Mouse (Mus musculus) kidney, embryonic 16.5 days (tissue): ENCODE data around the gene Cym. TPM values are rescaled to one million over a fixed set of nuclear protein-coding genes. Genes with fewer than 3 reads are reported as not detected.

Source experiments
- ATAC-seq: fragments of 200-750 bp; cut with Nextera tagmentation; 2 replicates; pipeline ENCODE4 v1.8.0; 2017; ENCODE audit warnings: moderate TSS enrichment; ENCODE audit not compliant: low FRiP score, low TSS enrichment
- H3K27ac ChIP-seq: fragments of 300-500 bp; sonication (generic); 2 replicates; pipeline ENCODE4 v1.5.1; 2014; ENCODE audit warnings: low read length
- H3K27me3 ChIP-seq: fragments of 300-500 bp; sonication (generic); 2 replicates; pipeline ENCODE4 v1.6.1; 2014; ENCODE audit warnings: low read length, control low read depth, mixed read lengths; ENCODE audit not compliant: insufficient read depth
- H3K36me3 ChIP-seq: fragments of 300-500 bp; sonication (generic); 2 replicates; pipeline ENCODE4 v1.6.1; 2014; ENCODE audit warnings: low read length, control low read depth, mixed read lengths; ENCODE audit not compliant: insufficient read depth
- H3K4me1 ChIP-seq: fragments of 300-500 bp; sonication (generic); 2 replicates; pipeline ENCODE4 v1.6.1; 2014; ENCODE audit warnings: low read length, control low read depth, mixed read lengths; ENCODE audit not compliant: insufficient read depth
- H3K4me2 ChIP-seq: fragments of 300-500 bp; sonication (generic); replicated peaks from 2 replicates; pipeline ENCODE4 v1.6.1; 2014; ENCODE audit warnings: low read depth, low read length
- H3K4me3 ChIP-seq: fragments of 300-500 bp; sonication (generic); 2 replicates; pipeline ENCODE4 v1.5.1; 2014; ENCODE audit warnings: mild to moderate bottlenecking, low read length
- H3K9ac ChIP-seq: fragments of 300-500 bp; sonication (generic); replicated peaks from 2 replicates; pipeline ENCODE4 v1.6.1; 2014; ENCODE audit warnings: low read length
- H3K9me3 ChIP-seq: fragments of 300-500 bp; sonication (generic); 2 replicates; pipeline ENCODE4 v1.6.1; 2016; ENCODE audit warnings: low read length, control low read depth
- WGBS: fragments of 180-500 bp; shearing (Covaris S2); extraction: QIAGEN DNeasy Blood & Tissue Kit; methylation state at CpG from one replicate; pipeline ENCODE4 v1.1.7; 2014; 5-methylcytosine and 5-hydroxymethylcytosine counted together
- polyA plus RNA-seq: library from polyadenylated mRNA; unstranded; fragments of >200 nt; fragmentation: Nextera tagmentation; extraction: Ambion mirVana; gene quantifications from 2 replicates; pipeline ENCODE4 v1.2.1, GENCODE M21; 2015

Gene Cym
- polyA plus RNA-seq, 1 experiment from 2014 or later, result 0.89 TPM

DNA sequence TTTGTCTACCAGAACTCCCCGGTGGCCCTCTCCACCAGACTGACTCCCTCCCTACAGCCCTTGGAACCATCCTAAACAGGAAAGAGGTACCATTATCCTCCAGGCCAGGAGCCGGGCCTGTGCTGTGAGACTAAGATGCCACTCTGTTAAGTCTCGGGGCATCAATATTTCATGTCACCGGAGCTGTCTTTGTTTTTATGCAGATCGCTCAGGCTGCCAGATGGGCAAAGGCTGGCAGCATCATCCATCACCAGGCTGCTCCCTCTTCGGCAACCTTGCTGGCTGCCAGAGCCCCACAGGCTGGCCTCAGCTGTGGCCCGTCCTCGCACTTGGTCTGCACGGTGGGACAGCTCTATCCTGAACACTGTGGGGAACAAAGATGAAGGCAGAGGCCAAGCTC is 45.0 kb downstream of the Cym start:
- H3K9ac ChIP-seq, result no peak overlapping the region
- H3K27me3 ChIP-seq, result no peaks in the 10 kb centered on the region
- no peaks in the 10 kb centered on the region for H3K36me3 ChIP-seq
- H3K4me1 ChIP-seq, result no peaks in the 10 kb centered on the region
- no peak for ATAC-seq
- H3K4me3 ChIP-seq, result no peak overlapping the region
- no peak overlapping the region for H3K4me2 ChIP-seq
- no peaks in the 10 kb centered on the region for H3K9me3 ChIP-seq
- H3K27ac ChIP-seq, result no peak overlapping the region
- WGBS, result 52% methylated on average over 9 of the region's 9 CpGs

DNA sequence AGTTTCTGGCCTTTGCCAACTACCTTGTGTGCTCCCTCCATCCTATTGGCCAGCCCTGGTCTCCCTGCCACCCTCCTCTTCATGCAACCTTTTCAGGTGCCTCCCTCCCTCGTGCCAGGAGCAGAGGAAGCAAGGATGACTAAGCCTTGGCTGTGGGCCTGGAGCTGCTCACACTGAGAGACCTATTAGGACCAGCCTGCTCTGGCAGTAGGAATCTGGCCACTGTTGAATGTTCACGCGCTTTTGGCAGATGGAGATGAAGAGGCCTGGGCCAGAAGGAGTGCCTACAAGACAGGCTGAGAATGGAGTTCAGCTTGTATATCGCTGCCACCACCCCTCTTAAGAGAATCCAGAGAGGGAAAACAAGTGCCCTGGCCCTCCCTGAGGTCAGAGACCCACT is 46.0 kb downstream of the Cym start:
- no peak overlapping the region for H3K4me2 ChIP-seq
- WGBS, result 66% methylated on average over 4 of the region's 4 CpGs
- no peak overlapping the region for H3K9ac ChIP-seq
- H3K9me3 ChIP-seq, result no peaks in the 10 kb centered on the region
- no peak for ATAC-seq
- H3K4me3 ChIP-seq, result no peak overlapping the region
- no peaks in the 10 kb centered on the region for H3K27me3 ChIP-seq
- no peaks in the 10 kb centered on the region for H3K36me3 ChIP-seq
- no peak overlapping the region for H3K27ac ChIP-seq
- H3K4me1 ChIP-seq, result no peaks in the 10 kb centered on the region

DNA sequence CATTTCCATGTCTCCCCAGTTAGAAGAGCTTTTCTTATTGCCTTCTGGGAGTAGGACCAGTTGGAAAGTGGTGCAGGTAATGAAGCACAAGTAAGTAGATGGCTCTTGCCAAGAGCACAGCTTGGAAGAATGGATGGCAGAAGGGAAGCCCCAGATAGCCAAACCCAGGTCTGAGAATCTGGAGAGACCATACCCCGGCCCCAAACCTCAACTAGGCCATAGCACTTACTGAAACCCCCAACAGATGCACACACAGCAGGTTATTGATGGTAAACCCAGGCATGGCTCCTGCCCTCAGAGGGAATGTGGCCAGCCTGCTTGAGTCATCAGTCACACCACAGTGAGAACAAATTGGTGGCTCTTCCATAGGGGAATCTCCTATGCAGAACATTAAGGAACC is 49.0 kb downstream of the Cym start:
- H3K4me1 ChIP-seq, result no peaks in the 10 kb centered on the region
- no peak overlapping the region for H3K4me2 ChIP-seq
- H3K9ac ChIP-seq, result no peak overlapping the region
- no peaks in the 10 kb centered on the region for H3K36me3 ChIP-seq
- H3K4me3 ChIP-seq, result no peak overlapping the region
- no peaks in the 10 kb centered on the region for H3K27me3 ChIP-seq
- WGBS, result 74% methylated on average over 1 of the region's 1 CpGs
- no peak overlapping the region for H3K27ac ChIP-seq
- no peak for ATAC-seq
- no peaks in the 10 kb centered on the region for H3K9me3 ChIP-seq

DNA sequence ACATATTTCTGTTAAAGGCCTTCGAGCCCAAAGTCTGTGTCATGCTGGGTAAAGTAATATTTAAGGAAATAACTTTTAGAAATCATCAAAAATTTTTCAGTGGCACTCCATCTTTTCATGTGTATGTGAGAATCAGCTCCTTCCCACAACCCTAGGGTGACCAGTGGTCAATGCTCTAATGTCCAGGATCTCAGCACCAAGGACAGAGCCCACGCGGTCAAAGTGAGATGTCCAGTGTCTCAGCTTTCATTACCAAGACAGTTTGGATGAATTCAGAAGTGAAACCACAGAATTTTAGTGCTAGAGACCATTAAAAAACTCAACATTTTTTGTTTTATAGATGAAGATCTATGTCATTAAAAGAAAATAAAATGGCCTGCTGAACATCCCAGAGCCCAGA is 49.6 kb downstream of the Cym start:
- no peaks in the 10 kb centered on the region for H3K27me3 ChIP-seq
- WGBS, result 48% methylated on average over 3 of the region's 3 CpGs
- H3K9me3 ChIP-seq, result no peaks in the 10 kb centered on the region
- no peak overlapping the region for H3K9ac ChIP-seq
- no peaks in the 10 kb centered on the region for H3K36me3 ChIP-seq
- no peaks in the 10 kb centered on the region for H3K4me1 ChIP-seq
- no peak overlapping the region for H3K4me3 ChIP-seq
- H3K27ac ChIP-seq, result no peak overlapping the region
- H3K4me2 ChIP-seq, result no peak overlapping the region
- no peak for ATAC-seq

DNA sequence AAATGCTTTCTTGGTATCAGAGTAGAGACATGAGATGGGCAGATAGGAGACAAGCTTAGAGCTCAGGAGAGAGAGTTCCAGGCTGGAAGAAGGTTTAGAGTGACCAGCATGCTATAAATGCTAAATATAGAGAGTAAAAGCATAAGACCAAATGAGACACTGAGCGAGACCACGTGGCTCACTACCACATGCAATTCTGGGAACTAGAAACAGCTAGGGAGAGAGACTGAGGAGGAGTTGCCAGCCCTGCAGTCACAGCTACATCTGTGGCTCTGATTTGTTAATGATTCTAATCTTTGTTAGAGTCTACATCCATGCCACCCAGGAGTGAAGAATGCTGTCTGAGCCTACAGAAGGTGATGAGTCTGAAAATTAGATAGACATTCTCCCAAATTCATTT is 52.0 kb downstream of the Cym start:
- Histone ChIP-seq H3K4me2 (no peak overlapping the region), H3K27ac (no peak overlapping the region), H3K9ac (no peak overlapping the region), H3K9me3 (no peaks in the 10 kb centered on the region), H3K27me3 (no peaks in the 10 kb centered on the region), H3K4me1 (no peaks in the 10 kb centered on the region), H3K36me3 (no peaks in the 10 kb centered on the region), H3K4me3 (no peak overlapping the region)
- WGBS, result 63% methylated on average over 2 of the region's 2 CpGs
- ATAC-seq, result no peak

DNA sequence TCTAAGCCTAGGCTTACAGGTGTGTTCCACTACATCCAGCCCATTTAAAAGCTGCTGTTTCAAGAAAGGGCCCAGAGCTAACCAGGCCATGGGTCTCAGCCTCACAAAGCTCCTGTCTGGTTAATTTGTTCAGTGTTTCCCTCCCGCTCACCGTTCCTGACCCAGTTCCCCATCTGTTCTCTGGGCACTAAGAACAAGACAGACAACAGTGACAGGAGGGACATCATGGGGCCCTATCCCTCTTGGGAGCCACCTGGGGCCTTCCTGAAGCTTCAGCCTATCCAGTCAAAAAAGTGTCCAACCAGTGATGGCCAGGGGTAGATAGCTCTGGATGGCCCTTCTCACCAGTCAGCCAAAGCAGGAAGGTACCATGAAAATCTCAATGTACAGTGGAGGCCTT is 58.8 kb downstream of the Cym start:
- Histone ChIP-seq H3K27ac (no peak overlapping the region), H3K4me3 (no peak overlapping the region), H3K9me3 (no peaks in the 10 kb centered on the region), H3K4me1 (0 out of 2 replicates have a peak, but pooled peaks cover 5% of the 10 kb centered on the region), H3K4me2 (no peak overlapping the region), H3K9ac (no peak overlapping the region), H3K36me3 (no peaks in the 10 kb centered on the region), H3K27me3 (no peaks in the 10 kb centered on the region)
- ATAC-seq, result no peak
- WGBS, result 94% methylated on average over 2 of the region's 2 CpGs

Other genes starting within 250 kb of the Cym start
- gene Kcna3, start 185.6 kb downstream of the Cym start, polyA plus RNA-seq, result 1.1 and 1.2 TPM in 2 replicates
- gene Kcna2, start 120.6 kb downstream of the Cym start, polyA plus RNA-seq, result 0.02 and 0.09 TPM in 2 replicates
- gene Kcna10, start 38.7 kb downstream of the Cym start, polyA plus RNA-seq, result not detected in 2 replicates
- not detected in 2 replicates for gene A630076J17Rik, start 8.9 kb upstream of the Cym start, polyA plus RNA-seq
- gene Prok1, start 18.0 kb upstream of the Cym start, polyA plus RNA-seq, result 0.14 TPM in 1 of 2 replicates, not detected in the other
- gene Lamtor5, start 57.1 kb upstream of the Cym start, polyA plus RNA-seq, result 204 and 224 TPM in 2 replicates
- gene Slc16a4, start 69.5 kb upstream of the Cym start, polyA plus RNA-seq, result 13.4 and 13.6 TPM in 2 replicates
- 12.8 and 15.9 TPM in 2 replicates for gene Rbm15, start 111.9 kb upstream of the Cym start, polyA plus RNA-seq
- 0.15 and 0.24 TPM in 2 replicates for gene Kcnc4, start 237.8 kb upstream of the Cym start, polyA plus RNA-seq